Mouse (Mus musculus) hindbrain, embryonic 13.5 days (tissue): ENCODE results near the gene Shb. TPM values are rescaled to one million over a fixed set of nuclear protein-coding genes. Genes with fewer than 3 reads are reported as not detected.
"Not testable (repeated sequence)": the region's sequence is repeated elsewhere in the genome, so short reads cannot be mapped to it uniquely, and the experiment has no call there.

Experiments
- ATAC-seq: fragments of 200-750 bp; cut with Nextera tagmentation; 2 replicates; pipeline ENCODE4 v1.8.0; 2017; ENCODE audit warnings: moderate TSS enrichment; ENCODE audit not compliant: low FRiP score
- H3K27ac ChIP-seq: fragments of 300-500 bp; sonication (generic); 2 replicates; pipeline ENCODE4 v1.5.1; 2015; ENCODE audit warnings: inconsistent platforms, mild to moderate bottlenecking, moderate library complexity
- H3K27me3 ChIP-seq: fragments of 300-500 bp; sonication (generic); 2 replicates; pipeline ENCODE4 v1.6.1; 2015; ENCODE audit warnings: mild to moderate bottlenecking, inconsistent platforms
- H3K36me3 ChIP-seq: fragments of 300-500 bp; sonication (generic); 2 replicates; pipeline ENCODE4 v1.6.1; 2015; ENCODE audit warnings: mild to moderate bottlenecking, inconsistent platforms
- H3K4me1 ChIP-seq: fragments of 300-500 bp; sonication (generic); replicated peaks from 2 replicates; pipeline ENCODE4 v1.6.1; 2015; ENCODE audit warnings: inconsistent platforms
- H3K4me2 ChIP-seq: fragments of 300-500 bp; sonication (generic); 2 replicates; pipeline ENCODE4 v1.6.1; 2015; ENCODE audit warnings: inconsistent platforms, mild to moderate bottlenecking, moderate library complexity
- H3K4me3 ChIP-seq: fragments of 300-500 bp; sonication (generic); 2 replicates; pipeline ENCODE4 v1.5.1; 2015; ENCODE audit warnings: mild to moderate bottlenecking, inconsistent platforms
- H3K9ac ChIP-seq: fragments of 300-500 bp; sonication (generic); 2 replicates; pipeline ENCODE4 v1.6.1; 2015; ENCODE audit warnings: mild to moderate bottlenecking, inconsistent platforms
- H3K9me3 ChIP-seq: fragments of 300-500 bp; sonication (generic); 2 replicates; pipeline ENCODE4 v1.6.1; 2016; ENCODE audit warnings: inconsistent platforms
- whole genome bisulfite sequencing: fragments of 180-500 bp; shearing (Covaris S2); methylation state at CpG from one replicate; pipeline ENCODE4 v1.1.7; 2015; 5-methylcytosine and 5-hydroxymethylcytosine counted together
- microRNA-seq: library from miRNA; unstranded; fragments of <30 nt; microRNA quantifications from one replicate; pipeline ENCODE4, GENCODE M21; 2016
- polyA plus RNA-seq: library from polyadenylated mRNA; unstranded; fragments of >200 nt; fragmentation: Nextera tagmentation; extraction: Ambion mirVana; gene quantifications from 2 replicates; pipeline ENCODE4 v1.2.1, GENCODE M21; 2015

Shb gene
- polyA plus RNA-seq, 1 experiment from 2014 or later = 5.7 TPM

DNA sequence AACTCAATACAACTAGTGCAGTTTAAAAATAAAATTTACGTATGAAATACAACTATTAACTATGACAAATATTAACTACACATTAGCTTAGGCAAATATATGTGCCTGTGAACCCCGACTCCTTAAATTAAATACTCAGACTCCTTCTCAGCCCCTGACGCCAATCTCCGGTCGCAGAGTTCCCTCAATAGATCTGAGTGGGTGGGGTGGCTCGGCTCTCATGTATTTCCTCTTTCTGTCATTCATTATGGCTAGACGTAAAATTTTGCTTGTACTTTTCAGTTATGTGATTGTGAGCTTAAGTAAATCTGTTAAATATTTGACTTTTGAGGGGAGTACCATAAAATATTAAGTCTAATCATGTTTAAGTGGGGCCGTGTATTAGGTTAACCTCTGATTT, 139.3 kb downstream of the Shb start:
- WGBS = 82% methylated on average over 8 of the region's 8 CpGs
- Histone ChIP-seq H3K4me2 (no peak overlapping the region), H3K9ac (no peak overlapping the region), H3K36me3 (peaks cover 15% of the 10 kb centered on the region), H3K27ac (no peak overlapping the region), H3K9me3 (no peaks in the 10 kb centered on the region), H3K4me3 (no peak overlapping the region), H3K4me1 (no peaks in the 10 kb centered on the region; the same call in 1 of the 2 replicates), H3K27me3 (no peaks in the 10 kb centered on the region)
- no peak for ATAC-seq

- WGBS = 78% methylated on average over 11 of the region's 11 CpGs
- no peak for ATAC-seq
- H3K4me2 ChIP-seq = no peak overlapping the region
- no peak overlapping the region for H3K4me3 ChIP-seq
- peaks cover 11% of the 10 kb centered on the region for H3K36me3 ChIP-seq
- H3K27me3 ChIP-seq = no peaks in the 10 kb centered on the region
- H3K9ac ChIP-seq = no peak overlapping the region
- no peaks in the 10 kb centered on the region; the same call in 1 of the 2 replicates for H3K4me1 ChIP-seq
- H3K9me3 ChIP-seq = no peaks in the 10 kb centered on the region
- H3K27ac ChIP-seq = no peak overlapping the region
These were observed 139.7 kb downstream of the Shb start for GRCm38 (mm10) chr4:45392572-45392971.

DNA sequence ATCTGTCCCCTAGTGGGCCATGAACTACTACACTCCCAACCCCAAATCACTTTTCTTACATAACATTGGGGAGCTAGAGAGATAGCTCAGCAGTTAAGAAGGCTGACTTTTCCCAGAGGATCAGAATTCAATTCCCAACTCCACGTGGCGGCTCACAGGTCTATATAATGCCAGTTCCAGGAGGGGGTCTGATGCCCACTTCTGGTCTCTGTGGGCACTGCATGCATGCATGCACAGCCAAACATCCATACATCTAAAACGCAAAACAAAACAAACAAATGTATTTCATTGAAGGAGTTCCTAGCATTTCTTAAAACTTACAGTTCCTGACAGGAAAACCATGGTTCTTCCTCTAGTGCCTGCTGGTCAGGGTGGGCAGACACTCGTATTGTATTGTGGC, 140.2 kb downstream of the Shb start:
- no peak overlapping the region for H3K4me3 ChIP-seq
- H3K4me2 ChIP-seq = no peak overlapping the region
- WGBS = 65% methylated on average over 4 of the region's 4 CpGs
- H3K4me1 ChIP-seq = no peaks in the 10 kb centered on the region; the same call in 1 of the 2 replicates
- ATAC-seq = no peak
- H3K27me3 ChIP-seq = no peaks in the 10 kb centered on the region
- H3K9me3 ChIP-seq = no peaks in the 10 kb centered on the region
- H3K27ac ChIP-seq = no peak overlapping the region
- peaks cover 7% of the 10 kb centered on the region for H3K36me3 ChIP-seq
- H3K9ac ChIP-seq = no peak overlapping the region

DNA sequence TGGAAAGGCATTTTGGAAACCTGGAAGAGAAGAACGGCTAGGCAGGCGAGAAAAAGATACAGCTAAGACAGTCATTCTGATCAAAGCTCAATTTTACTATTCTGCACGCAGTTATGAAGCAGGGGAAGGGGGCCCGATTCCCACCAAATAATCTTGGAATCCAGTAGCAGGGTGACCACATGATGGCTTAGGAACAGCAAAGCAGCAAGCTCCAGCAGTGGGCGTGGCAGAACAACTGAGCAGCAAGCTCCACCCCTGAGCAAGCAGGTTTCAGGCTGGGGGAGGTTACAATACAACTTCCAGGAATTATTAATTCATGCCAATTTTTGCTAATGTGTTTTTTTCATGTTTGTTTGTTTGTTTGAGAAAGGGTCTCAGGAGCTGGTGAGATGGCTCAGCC, 145.0 kb downstream of the Shb start:
- H3K4me2 ChIP-seq, H3K27ac ChIP-seq, H3K27me3 ChIP-seq, H3K4me3 ChIP-seq, H3K36me3 ChIP-seq, ATAC-seq, H3K9me3 ChIP-seq, H3K9ac ChIP-seq, H3K4me1 ChIP-seq: not testable (repeated sequence)
- WGBS = 95% methylated on average over 5 of the region's 5 CpGs

DNA sequence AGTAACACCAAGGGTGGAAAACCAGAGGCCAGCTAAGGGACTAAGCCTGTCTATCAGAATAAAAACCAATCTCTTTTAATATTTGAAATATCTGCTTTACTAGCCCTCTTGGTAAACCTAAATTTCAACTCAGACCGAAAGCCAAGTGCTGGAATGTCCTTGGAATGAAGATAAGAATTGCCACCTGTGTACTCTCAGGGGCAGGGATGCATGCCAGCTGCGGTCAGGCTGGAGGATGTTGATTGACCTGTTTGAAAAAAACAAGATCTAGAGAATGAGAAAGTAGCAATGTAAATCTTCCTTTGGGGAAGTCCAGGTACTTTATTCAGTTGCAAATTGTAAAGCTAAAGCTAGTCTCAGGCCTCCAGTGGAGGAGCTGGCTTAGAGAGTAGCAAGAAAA, 150.1 kb downstream of the Shb start:
- not testable (repeated sequence) for H3K9ac ChIP-seq, H3K9me3 ChIP-seq, H3K4me3 ChIP-seq, H3K27ac ChIP-seq, H3K4me2 ChIP-seq, ATAC-seq, H3K4me1 ChIP-seq, H3K27me3 ChIP-seq
- H3K36me3 ChIP-seq = peaks cover 13% of the 10 kb centered on the region; the same call in 1 of the 2 replicates
- WGBS = 82% methylated on average over 2 of the region's 2 CpGs

DNA sequence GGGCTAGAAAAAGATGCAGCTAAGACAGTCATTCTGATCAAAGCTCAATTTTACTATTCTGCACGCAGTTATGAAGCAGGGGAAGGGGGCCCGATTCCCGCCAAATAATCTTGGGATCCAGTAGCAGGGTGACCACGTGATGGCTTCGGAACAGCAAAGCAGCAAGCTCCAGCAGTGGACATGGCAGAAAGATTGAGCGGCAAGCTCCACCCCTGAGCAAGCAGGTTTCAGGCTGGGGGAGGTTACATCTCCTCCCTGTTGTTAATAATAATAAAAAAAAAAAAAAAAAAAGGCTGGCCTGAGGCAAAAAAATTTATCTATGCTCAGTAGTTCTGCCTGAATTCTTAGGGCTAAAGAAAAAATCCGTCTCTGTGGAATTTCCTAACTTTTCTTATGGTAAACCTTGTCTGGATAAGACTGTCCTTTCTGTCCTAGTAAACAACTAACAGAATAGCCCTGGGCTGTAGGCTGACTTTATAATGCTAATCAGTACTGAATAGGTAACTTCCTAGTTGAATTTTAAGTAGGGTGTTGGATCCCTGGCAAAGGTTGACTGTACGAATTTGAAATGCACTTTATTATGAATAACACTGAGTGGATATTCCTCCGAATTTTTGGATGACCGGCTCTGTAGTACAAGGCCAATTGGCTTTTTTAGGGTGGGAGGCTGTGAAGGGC, 151.2 kb downstream of the Shb start:
- H3K9ac ChIP-seq, ATAC-seq, H3K27me3 ChIP-seq, H3K27ac ChIP-seq, H3K4me1 ChIP-seq, H3K4me2 ChIP-seq, H3K4me3 ChIP-seq, H3K9me3 ChIP-seq: not testable (repeated sequence)
- 91% methylated on average over 10 of the region's 10 CpGs for WGBS
- H3K36me3 ChIP-seq = peaks cover 23% of the 10 kb centered on the region

- WGBS = 90% methylated on average over 4 of the region's 4 CpGs
- ATAC-seq = no peak
- Histone ChIP-seq H3K4me3 (no peak overlapping the region), H3K27ac (no peak overlapping the region), H3K36me3 (peaks cover 63% of the 10 kb centered on the region), H3K4me1 (no peaks in the 10 kb centered on the region), H3K9me3 (no peaks in the 10 kb centered on the region), H3K4me2 (no peak overlapping the region), H3K27me3 (no peaks in the 10 kb centered on the region), H3K9ac (no peak overlapping the region)
These were observed 155.7 kb downstream of the Shb start for GRCm38 (mm10) chr4:45376573-45376972.

GRCm38 (mm10) chr4:45374879-45375278, 157.4 kb downstream of the Shb start:
- WGBS = 78% methylated on average over 5 of the region's 5 CpGs
- Histone ChIP-seq H3K9me3 (no peaks in the 10 kb centered on the region), H3K27ac (no peak overlapping the region), H3K9ac (no peak overlapping the region), H3K27me3 (no peaks in the 10 kb centered on the region), H3K36me3 (peaks cover 75% of the 10 kb centered on the region), H3K4me2 (no peak overlapping the region), H3K4me1 (no peaks in the 10 kb centered on the region), H3K4me3 (no peak overlapping the region)
- ATAC-seq = no peak

Small RNA genes lying within 50 kb of the gene (microRNA-seq; reads per million reads assigned to microRNA genes)
- gene Gm22518 = not detected
- not detected for gene Gm25692

Other genes starting within 250 kb of the Shb start
- gene Trmt10b, start 235.3 kb downstream of the Shb start, polyA plus RNA-seq = 22.4 and 24.0 TPM in 2 replicates
- 8.1 and 8.2 TPM in 2 replicates for gene Dcaf10, start 190.4 kb downstream of the Shb start, polyA plus RNA-seq
- 42.5 and 44.6 TPM in 2 replicates for gene Exosc3, start 189.7 kb downstream of the Shb start, polyA plus RNA-seq
- gene Slc25a51, start 123.7 kb downstream of the Shb start, polyA plus RNA-seq = 71.2 and 74.8 TPM in 2 replicates